ENCODE assay signal across 27 mouse cellular contexts in genomic region chr1:159253078-159253477, GRCm38 (mm10). TPM values are rescaled to one million over a fixed set of nuclear protein-coding genes. Genes with fewer than 3 reads are reported as not detected.
A peak's percentile ranks its signal among the peaks of the same experiment; 100 is the strongest.
DNase-seq lines count a peak whose midpoint lies in the region; ATAC-seq and TF ChIP-seq lines count a peak whose summit lies in the region.
"Had no signal": no experiment of that assay in that cellular context is flagged by ENCODE, and none has a peak within 500 bp of the region (broad histone marks: within the 10 kb centered on the region; RNA-seq: fewer than 3 reads in every experiment).

No protein-coding gene starts in this region.

- peaks cover 5% of the 10 kb centered on the region; the same call in 1 of the 2 replicates for H3K4me1 ChIP-seq in embryonic fibroblast, embryonic 13.5 days (ENCODE audit: control insufficient read depth, insufficient read depth, low read length)
- no peaks in the 10 kb centered on the region for H3K4me1 ChIP-seq in liver, embryonic 11.5 days (replicated peaks; ENCODE audit: control insufficient read depth, insufficient read depth, low read length)
- H3K4me1 ChIP-seq: embryonic facial prominence, embryonic 10.5 days; embryonic facial prominence, embryonic 12.5 days; forebrain, embryonic 10.5 days; forebrain, embryonic 12.5 days had no signal

- no peak for TF ChIP-seq POLR2A in embryonic fibroblast, embryonic 13.5 days (IDR thresholded peaks at IDR 0.05; ENCODE audit: low read depth, low read length)

- no peak for TF ChIP-seq CTCF in embryonic fibroblast, embryonic 13.5 days (IDR thresholded peaks at IDR 0.05; ENCODE audit: borderline replicate concordance, insufficient read depth, low read length)

- no peak overlapping the region for H3K4me2 ChIP-seq in liver, embryonic 11.5 days
- H3K4me2 ChIP-seq: embryonic facial prominence, embryonic 12.5 days; forebrain, embryonic 12.5 days had no signal

- H3K9me3 ChIP-seq in liver, embryonic 11.5 days (ENCODE audit: control insufficient read depth, low read length) = no peaks in the 10 kb centered on the region
- H3K9me3 ChIP-seq: embryonic facial prominence, embryonic 10.5 days; embryonic facial prominence, embryonic 12.5 days; forebrain, embryonic 10.5 days; forebrain, embryonic 12.5 days; G1E had no signal

- no peak for ATAC-seq in liver, embryonic 11.5 days (replicated peaks; ENCODE audit: low FRiP score)
- ATAC-seq: activated CD4-positive, CD25-positive, alpha-beta regulatory T cell, adult 4 months; CD4-positive, CD25-positive, alpha-beta regulatory T cell, adult 4 months; forebrain, embryonic 14.5 days; forebrain, embryonic 16.5 days had no signal

- no peak overlapping the region for H3K4me3 ChIP-seq in embryonic fibroblast, embryonic 13.5 days (ENCODE audit: insufficient read depth, low read length)
- no peak overlapping the region for H3K4me3 ChIP-seq in liver, embryonic 11.5 days (ENCODE audit: low read depth, low read length)
- H3K4me3 ChIP-seq: embryonic facial prominence, embryonic 10.5 days; embryonic facial prominence, embryonic 12.5 days; erythroblast, embryonic 14.5 days; forebrain, embryonic 10.5 days; forebrain, embryonic 12.5 days had no signal

- 87% methylated on average over 2 of the region's 2 CpGs for WGBS in liver, embryonic 11.5 days

- DNase-seq in 3134 (ENCODE audit: extremely low read depth, insufficient read length, low spot score) (peak; percentile 52), 3T3-L1 (ENCODE audit: low read depth, low spot score) (peak; percentile 82), NIH3T3 (ENCODE audit: low read depth) (peak; percentile 75)
- no peak for DNase-seq in thymus, adult 18-20 months
- no peak for DNase-seq in right cerebral cortex, postnatal 25 days
- no peak for DNase-seq in liver, embryonic 11.5 days (ENCODE audit: low spot score)
- DNase-seq in lung, postnatal 14 days = no peak
- DNase-seq: adrenal gland, postnatal 10 days; adrenal gland, postnatal 36 days; B cell, adult 2 months; cerebellum, adult 11-12 months; cerebellum, adult 2 months; cerebellum, adult 9-10 months; cerebellum, postnatal 10 days; cerebellum, postnatal 25 days had no signal

- H3K27me3 ChIP-seq in liver, embryonic 11.5 days (replicated peaks; ENCODE audit: control insufficient read depth, insufficient read depth, low read length) = no peaks in the 10 kb centered on the region
- H3K27me3 ChIP-seq: CH12.LX; embryonic facial prominence, embryonic 12.5 days; forebrain, embryonic 12.5 days had no signal

- peaks cover 6% of the 10 kb centered on the region for H3K36me3 ChIP-seq in liver, embryonic 11.5 days (ENCODE audit: control insufficient read depth, insufficient read depth, low read length)

- no peak overlapping the region for H3K9ac ChIP-seq in liver, embryonic 11.5 days (ENCODE audit: low read depth, low read length)
- H3K9ac ChIP-seq: embryonic facial prominence, embryonic 12.5 days; forebrain, embryonic 12.5 days had no signal

- peak overlapping the region; percentile 99 for H3K27ac ChIP-seq in embryonic fibroblast, embryonic 13.5 days (ENCODE audit: insufficient read depth, low read length)
- H3K27ac ChIP-seq in liver, embryonic 11.5 days (ENCODE audit: low read depth, low read length) = no peak overlapping the region
- H3K27ac ChIP-seq: embryonic facial prominence, embryonic 10.5 days; embryonic facial prominence, embryonic 12.5 days; forebrain, embryonic 10.5 days; forebrain, embryonic 12.5 days had no signal

RNA-seq across cellular contexts. Expression of gene Cop1, which starts 21.0 kb away (rescaled TPM):
- 180 and 225 TPM in 2 replicates for polyA plus RNA-seq in embryonic fibroblast, embryonic 13.5 days (2011; ENCODE audit: insufficient read length, low read depth, missing spikeins)
- 104 and 113 TPM in 2 replicates for polyA plus RNA-seq in liver, embryonic 11.5 days (2014; fragmentation: Nextera tagmentation; extraction: Ambion mirVana)

Comparison
In these comparisons a context has a peak if more than half of its experiments do, and no peak if none do; other contexts are left out.
1. DNase-seq: peak in 3134 (single experiment), 3T3-L1 (single experiment) and NIH3T3 (single experiment); none in thymus, adult 18-20 months (0 of 2), right cerebral cortex, postnatal 25 days (single experiment), liver, embryonic 11.5 days (single experiment) and lung, postnatal 14 days (single experiment).